Mouse (Mus musculus) c-Kit-positive CD71-positive TER-119-negative erythroid progenitor cells, embryonic 14.5 days (primary cell): ENCODE data around the gene Hist1h1t.
A peak's percentile ranks its signal among the peaks of the same experiment; 100 is the strongest.

ENCODE experiments used
- DNase-seq: peaks from one replicate; pipeline ENCODE4 v3.0.0-alpha.2; 2013; ENCODE audit warnings: low read depth

Gene Hist1h1t

DNA sequence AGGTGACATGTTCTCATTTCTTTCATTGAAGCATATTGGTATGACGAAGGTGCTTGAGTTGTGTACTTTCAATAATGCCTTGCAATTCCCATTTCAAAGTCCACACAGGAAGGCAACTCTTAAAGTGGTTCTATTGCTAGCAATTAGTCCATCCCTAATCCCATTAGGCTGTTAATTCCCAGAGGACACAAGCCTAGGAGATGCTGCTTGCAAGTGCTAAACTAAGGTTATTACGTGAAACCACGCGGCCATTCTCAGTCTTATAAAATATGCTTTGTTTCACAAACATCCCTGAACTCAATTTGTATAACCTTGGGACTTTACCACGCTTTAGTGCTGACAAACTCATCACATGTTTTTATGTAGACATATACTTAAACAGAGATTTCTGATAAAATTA is 41.5 kb downstream of the Hist1h1t start:
- DNase-seq, result no peak

DNA sequence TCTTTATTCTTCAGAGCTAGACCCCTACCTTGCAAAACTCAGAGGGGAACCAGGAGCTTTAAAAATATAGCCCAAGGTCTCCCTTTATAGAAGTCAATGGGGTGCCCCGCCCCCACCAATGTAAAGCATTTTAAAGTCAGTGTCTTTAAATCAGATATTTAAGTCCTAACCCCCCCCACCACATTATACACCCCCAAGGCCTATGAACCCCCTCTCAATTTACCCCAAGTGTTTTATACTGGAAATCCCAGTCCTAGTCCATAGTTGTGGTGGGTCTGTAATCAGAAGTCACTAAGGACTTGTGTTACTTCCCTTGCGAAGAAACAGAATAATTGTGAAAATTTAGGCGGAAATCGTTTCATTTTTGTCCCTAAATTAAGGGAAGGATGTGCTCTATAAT is 42.4 kb downstream of the Hist1h1t start:
- DNase-seq, result peak; percentile 23

DNA sequence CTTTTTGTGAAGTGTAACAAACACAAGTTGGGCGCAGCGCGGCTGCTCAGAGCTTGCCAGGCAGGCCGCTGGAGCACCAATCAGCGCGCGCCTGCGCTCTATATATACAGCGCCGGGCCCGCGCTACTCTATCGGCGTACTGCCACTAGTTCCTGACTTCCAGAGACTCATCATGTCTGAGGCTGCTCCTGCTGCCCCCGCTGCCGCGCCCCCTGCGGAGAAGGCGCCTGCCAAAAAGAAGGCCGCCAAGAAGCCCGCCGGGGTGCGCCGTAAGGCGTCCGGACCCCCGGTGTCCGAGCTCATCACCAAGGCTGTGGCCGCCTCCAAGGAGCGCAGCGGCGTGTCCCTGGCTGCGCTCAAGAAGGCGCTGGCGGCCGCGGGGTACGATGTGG is 43.1 kb downstream of the Hist1h1t start, which contains the start of gene Hist1h1c:
TSS of gene Hist1h1c (plus strand) at position 132 of the 392 bp plus-strand sequence.
- peak; percentile 83 for DNase-seq

DNA sequence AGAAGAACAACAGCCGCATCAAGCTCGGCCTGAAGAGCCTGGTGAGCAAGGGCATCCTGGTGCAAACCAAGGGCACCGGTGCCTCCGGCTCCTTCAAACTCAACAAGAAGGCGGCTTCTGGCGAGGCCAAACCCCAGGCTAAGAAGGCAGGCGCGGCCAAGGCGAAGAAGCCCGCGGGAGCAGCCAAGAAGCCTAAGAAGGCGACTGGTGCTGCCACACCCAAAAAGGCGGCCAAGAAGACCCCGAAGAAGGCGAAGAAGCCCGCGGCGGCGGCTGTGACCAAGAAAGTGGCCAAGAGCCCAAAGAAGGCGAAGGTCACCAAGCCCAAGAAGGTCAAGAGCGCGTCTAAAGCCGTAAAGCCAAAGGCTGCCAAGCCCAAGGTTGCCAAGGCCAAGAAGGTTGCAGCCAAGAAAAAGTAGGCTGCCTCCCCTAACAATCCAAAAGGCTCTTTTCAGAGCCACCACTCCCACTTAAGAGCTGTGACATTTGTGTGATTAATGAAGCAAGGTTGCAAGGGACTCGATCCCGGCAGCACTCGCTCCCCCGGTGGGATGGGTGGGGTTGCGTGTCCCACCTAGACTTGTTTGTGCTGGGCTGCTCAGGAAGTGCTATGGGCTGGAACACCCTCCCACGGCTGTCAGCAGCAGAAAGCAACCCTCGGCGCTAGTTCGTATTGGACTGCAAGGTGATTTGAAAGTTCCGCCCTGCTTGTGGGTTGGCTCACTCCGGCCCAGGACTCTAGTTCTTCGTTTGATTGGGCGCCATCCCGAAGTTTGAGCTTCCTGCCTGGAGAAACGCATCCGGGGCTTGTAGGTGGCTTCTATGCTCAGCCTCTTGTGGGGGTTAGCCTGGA is 43.7 kb downstream of the Hist1h1t start:
- DNase-seq, result peak; percentile 90

DNA sequence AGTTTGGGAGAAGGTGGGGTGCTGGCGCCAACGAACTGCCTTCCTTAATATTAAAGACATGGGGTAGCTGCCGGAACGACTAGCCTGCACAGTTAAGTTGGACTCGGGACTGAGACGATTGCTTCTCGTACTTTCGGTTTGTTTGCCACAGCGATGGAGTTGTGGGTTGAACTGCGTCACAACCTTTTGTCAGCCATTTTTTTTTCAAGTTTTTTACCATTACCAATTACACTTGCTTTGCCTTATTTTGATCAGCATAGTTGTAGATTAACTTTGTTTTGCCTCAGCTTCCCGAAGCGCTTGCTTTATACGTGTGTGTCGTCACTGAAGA is 44.3 kb downstream of the Hist1h1t start:
- DNase-seq, result no peak

DNA sequence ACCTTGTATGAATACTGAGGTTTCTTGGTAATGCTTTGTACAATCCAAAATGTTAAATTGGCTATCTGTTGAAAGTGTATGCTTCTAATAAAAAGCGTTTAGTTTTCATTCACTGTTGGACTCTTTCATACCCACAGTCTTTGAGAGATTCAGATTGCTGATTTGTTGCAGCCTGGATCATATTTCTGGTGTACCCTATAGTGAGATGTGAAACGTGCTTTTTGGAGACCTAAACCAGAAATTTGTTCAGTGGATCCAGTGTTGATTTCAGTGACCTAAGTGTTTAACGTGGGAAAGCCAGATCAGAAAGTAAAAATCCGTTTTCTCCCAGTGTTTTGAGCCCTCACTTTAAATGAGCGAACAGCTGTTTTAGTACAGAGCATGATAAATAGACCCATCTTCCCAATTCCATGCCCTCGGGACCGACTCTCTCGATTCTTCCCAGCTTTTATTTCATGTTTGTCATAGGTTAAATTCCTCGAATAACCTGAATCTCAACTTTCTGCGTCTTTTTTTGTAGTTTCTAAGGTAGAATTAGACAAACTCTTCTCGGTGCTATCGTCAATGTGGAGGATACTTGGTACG is 44.7 kb downstream of the Hist1h1t start:
- peak; percentile 15 for DNase-seq

DNA sequence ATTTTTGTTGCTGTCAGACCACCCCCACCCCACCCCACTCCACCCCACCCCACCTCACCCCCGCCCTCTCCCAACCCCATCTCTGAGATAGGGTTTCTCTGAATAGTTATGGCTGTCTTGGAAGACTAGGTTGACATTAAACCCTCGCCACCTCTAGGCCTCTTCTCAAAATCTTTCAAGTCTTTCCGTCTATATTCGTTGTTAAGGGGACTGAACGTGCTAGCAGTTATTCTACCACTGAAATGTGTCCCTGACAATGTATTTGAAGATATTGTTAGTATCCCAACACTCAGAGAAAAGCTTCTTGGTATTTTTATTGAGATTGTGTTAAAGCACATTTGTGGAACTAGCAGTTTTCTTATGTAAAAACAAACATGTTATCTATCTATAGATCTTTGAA is 45.3 kb downstream of the Hist1h1t start:
- peak; percentile 15 for DNase-seq

DNA sequence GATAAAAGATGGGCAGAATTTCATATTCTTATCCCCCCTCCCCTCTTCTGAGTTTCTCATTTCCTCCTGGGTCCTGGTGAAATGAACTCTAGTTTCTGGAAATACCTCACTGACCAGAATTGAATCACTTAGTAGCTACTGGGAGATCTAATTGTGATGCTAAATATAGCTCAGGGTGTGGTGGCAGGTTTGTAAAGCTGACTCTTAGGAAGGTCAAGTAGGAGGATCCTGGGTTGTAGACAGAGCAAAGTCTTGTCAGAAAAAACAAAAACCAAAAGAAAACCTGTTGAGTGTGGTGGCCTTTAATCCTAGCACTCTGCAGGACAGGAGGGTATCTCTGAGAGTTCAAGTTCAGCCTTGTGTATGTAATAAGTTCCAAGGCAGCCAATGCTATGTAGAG is 46.4 kb downstream of the Hist1h1t start:
- no peak for DNase-seq

DNA sequence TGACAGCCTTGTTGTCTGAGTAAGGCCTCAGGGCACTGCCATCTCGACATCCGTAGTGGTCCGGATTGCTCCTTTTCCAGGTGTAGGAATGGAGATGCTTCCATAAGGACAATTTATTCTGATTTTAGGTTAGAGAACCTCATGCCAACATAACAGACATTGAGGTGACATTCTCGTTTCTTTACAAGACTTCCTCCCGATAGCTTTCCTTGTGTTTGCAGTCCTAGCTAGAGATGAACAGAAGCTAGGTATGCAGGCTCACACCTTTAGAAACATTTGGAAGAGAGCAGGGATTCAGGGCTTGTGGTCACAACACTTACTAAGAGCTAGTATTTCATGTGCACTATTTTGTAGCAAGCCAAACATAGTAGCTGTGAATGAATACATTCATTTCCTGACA is 47.6 kb downstream of the Hist1h1t start:
- no peak for DNase-seq

DNA sequence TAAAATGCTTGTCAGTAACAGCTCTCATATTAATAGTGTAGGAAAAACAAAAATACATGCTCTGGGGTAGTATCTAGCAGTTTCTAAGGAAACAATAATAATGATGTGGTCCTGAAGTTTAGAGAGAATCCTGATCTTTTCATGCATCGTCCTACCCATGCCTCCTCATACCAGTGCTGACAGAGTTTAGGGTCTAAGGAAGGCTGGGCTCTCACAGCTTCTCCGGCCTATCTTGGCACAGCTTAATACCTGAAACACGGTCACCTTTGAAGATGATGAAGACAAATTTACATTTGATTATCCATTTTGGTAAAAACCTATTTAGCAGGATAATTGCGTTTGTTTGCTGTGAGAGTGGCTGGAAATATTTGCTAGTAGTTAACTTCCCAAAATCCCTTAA is 48.3 kb downstream of the Hist1h1t start:
- no peak for DNase-seq

DNA sequence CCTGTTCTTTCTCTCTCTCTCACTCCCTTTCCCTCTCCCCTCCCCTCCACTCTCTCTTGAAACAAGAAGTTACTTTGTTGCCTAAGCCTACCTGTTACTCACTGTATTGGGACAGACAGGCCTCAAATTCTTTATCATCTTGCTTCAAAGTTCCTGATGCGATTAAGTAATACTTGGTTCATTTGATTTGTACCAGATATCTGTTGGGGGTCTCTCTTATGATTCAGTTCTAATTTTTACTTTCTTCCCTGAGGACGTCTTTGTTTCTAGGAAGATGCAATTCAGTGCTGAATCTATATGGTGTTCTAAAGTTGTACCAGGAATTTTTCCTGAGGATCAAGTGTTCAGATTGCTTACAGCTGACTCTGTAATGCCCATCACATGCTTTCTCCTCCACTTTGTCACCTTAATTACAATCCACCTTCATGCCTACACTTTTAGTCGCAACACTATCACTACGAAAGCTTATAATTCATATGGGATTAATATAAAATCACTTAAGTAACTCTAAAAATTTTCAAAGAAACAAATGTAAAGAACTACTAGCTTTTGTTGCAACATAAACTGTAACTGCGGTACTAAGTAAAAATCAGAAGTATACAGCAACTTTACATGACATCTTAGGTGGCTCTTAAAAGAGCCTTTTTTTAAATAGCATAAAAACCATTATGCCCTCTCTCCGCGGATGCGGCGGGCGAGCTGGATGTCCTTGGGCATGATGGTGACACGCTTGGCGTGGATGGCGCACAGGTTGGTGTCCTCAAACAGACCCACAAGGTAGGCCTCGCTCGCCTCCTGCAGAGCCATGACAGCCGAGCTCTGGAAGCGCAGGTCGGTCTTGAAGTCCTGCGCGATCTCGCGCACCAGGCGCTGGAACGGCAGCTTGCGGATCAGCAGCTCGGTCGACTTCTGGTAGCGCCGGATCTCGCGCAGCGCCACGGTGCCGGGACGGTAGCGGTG is 49.1 kb downstream of the Hist1h1t start:
- DNase-seq, result no peak

DNA sequence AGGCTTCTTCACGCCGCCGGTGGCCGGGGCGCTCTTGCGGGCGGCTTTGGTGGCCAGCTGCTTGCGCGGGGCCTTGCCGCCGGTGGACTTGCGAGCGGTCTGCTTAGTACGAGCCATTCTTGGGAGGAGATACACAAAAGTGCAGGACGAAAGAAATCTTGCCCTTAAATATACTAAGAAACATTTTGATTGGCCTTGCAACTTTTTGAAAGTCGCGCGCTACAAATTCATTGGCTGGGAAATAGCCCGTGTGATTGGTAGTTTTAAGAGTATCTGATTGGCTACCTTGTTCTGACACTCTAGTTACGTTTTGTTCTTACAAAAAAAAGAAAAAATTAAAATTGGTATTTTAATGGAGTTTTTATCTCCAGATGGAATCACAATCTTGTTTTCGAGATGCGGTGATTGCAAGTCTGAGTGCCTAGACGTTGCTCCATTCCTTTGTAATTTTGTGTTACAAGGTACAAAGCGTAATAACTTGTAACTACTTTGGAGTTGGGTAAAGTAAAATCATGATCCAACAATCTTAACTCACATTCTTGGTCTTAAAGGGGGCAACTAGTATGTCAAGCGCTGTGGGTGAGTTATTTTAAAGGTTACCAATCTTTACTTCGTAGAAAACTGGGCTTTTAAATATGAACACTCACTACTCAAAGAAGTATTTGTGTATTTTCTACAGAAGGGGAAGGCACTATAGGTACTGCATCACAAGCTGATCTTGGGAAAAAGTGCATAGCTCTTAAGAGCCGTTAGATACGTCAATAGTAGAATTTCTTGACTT is 50.0 kb downstream of the Hist1h1t start, which contains the start of gene Hist1h3c:
TSS of gene Hist1h3c (minus strand) at position 222 of the 781 bp plus-strand sequence.
- peak; percentile 92 for DNase-seq
